Mouse (Mus musculus): ENCODE measurements at regions not wholly inside any gene's neighbourhood (a gene's known extent, or its start where the extent isn't known, plus 50 kb on each side); places are given as distances from the start of the nearest gene placed in this dataset.

GRCm38 (mm10) chr8:26465346-26465745, 346.0 kb downstream of the Gm45692 start:
- no peak for TF ChIP-seq CTCF (IDR thresholded peaks at IDR 0.05; ENCODE audit: low read depth)
- TF ChIP-seq EP300 (IDR thresholded peaks at IDR 0.05; ENCODE audit: low read depth), result no peak
